Mouse (Mus musculus) heart, adult 2 months (tissue): ENCODE measurements around the gene Hbq1a. TPM values are rescaled to one million over a fixed set of nuclear protein-coding genes. Genes with fewer than 3 reads are reported as not detected.
A peak's percentile ranks its signal among the peaks of the same experiment; 100 is the strongest.

Experiments used
- DNase-seq, 2 experiments: peaks; one replicate each; pipeline ENCODE4 v3.0.0; 2021
- H3K27ac ChIP-seq: fragments of 200-600 bp; 2 replicates; pipeline ENCODE4 v1.8.1; 2022
- H3K27me3 ChIP-seq: fragments of 200-500 bp; 2 replicates; pipeline ENCODE4 v1.6.1; 2012; ENCODE audit warnings: mild to moderate bottlenecking, low read length, inconsistent platforms, mixed read lengths; ENCODE audit not compliant: control insufficient read depth, insufficient read depth
- H3K36me3 ChIP-seq: fragments of 200-500 bp; 2 replicates; pipeline ENCODE4 v1.6.1; 2012; ENCODE audit warnings: low read length, inconsistent platforms; ENCODE audit not compliant: control insufficient read depth, insufficient read depth
- H3K4me1 ChIP-seq: fragments of 200-500 bp; 2 replicates; pipeline ENCODE4 v1.6.1; 2011; ENCODE audit warnings: low read length; ENCODE audit not compliant: control insufficient read depth, insufficient read depth
- H3K4me3 ChIP-seq: fragments of 200-600 bp; 2 replicates; pipeline ENCODE4 v1.8.1; 2022
- H3K79me2 ChIP-seq: fragments of 200-500 bp; replicated peaks from 2 replicates; pipeline ENCODE4 v1.6.1; 2012; ENCODE audit warnings: mild to moderate bottlenecking, inconsistent platforms, low read length, moderate library complexity, mixed read lengths; ENCODE audit not compliant: control insufficient read depth, insufficient read depth
- H3K9ac ChIP-seq: fragments of 200-500 bp; 2 replicates; pipeline ENCODE4 v1.6.1; 2012; ENCODE audit warnings: low read depth, mild to moderate bottlenecking, control low read depth, inconsistent platforms, low read length, mixed read lengths
- CTCF ChIP-seq: fragments of 200-600 bp; IDR thresholded peaks from 2 replicates; pipeline ENCODE4 v1.8.1; 2022; ENCODE audit warnings: antibody characterized with exemption, mild to moderate bottlenecking, moderate library complexity
- EP300 ChIP-seq: fragments of 200-500 bp; IDR thresholded peaks from 2 replicates; pipeline ENCODE4 v1.6.1; 2011; ENCODE audit warnings: low read depth, low read length, control low read depth; ENCODE audit not compliant: insufficient read depth
- POLR2A ChIP-seq: fragments of 200-500 bp; IDR thresholded peaks from 2 replicates; pipeline ENCODE4 v1.6.1; 2011; ENCODE audit warnings: mild to moderate bottlenecking, low read depth, low read length, control low read depth; ENCODE audit not compliant: insufficient read depth
- WGBS: fragments of 180-500 bp; shearing (Covaris S2); methylation state at CpG from one replicate; pipeline ENCODE4 v1.1.7; 2018; 5-methylcytosine and 5-hydroxymethylcytosine counted together
- intact Hi-C: fragments of 180-260 bp; cut with DNase I; formaldehyde crosslinking; loops from one replicate; pipeline ENCODE4 v1.15.1; 2025
- polyA plus RNA-seq: library from polyadenylated mRNA; depleted of rRNA; stranded (reverse); fragments of >200 nt; gene quantifications from 2 replicates; pipeline ENCODE4 v1.2.3, GENCODE M21; 2012
- total RNA-seq, 2 experiments: library from RNA; stranded (reverse); gene quantifications; 2 replicates each; pipeline ENCODE4 v1.2.3; 2021

The Hbq1a gene
- total and polyA plus RNA-seq, 3 experiments: 4.4 to 7.0 TPM; not detected in 1

GRCm38 (mm10) chr11:32297866-32298531 lies 1.9 kb upstream of the Hbq1a start:
- Histone ChIP-seq H3K36me3 (no peaks in the 10 kb centered on the region), H3K4me1 (peaks cover 1% of the 10 kb centered on the region; the same call in 1 of the 2 replicates), H3K4me3 (no peak overlapping the region), H3K9ac (no peak overlapping the region), H3K27ac (no peak overlapping the region), H3K79me2 (no peaks in the 10 kb centered on the region), H3K27me3 (no peaks in the 10 kb centered on the region)
- intact Hi-C loops: no loop called here
- WGBS: 92% methylated on average over 1 of the region's 1 CpGs
- no peak for TF ChIP-seq POLR2A
- TF ChIP-seq CTCF: no peak
- TF ChIP-seq EP300: no peak
- no peak for DNase-seq

DNA sequence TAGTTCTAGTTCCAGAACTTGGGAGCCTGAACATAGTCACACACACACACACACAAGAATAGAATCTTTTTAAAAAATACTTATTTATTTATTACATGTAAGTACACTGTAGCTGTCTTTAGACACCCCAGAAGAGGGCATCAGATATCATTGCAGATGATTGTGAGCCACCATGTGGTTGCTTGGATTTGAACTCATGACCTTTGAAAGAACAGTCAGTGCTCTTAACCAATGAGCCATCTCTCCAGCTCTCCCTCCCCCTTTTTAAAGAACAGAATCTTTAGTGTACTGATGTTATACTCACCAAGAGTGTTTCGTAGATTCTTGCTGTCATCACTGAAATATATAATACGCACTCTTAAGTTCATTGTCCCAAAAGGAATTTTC lies 1.3 kb upstream of the Hbq1a start:
- Histone ChIP-seq H3K27ac (no peak overlapping the region), H3K4me3 (no peak overlapping the region), H3K4me1 (peaks cover 1% of the 10 kb centered on the region; the same call in 1 of the 2 replicates), H3K79me2 (no peaks in the 10 kb centered on the region), H3K36me3 (no peaks in the 10 kb centered on the region), H3K27me3 (no peaks in the 10 kb centered on the region), H3K9ac (no peak overlapping the region)
- WGBS: 94% methylated on average over 2 of the region's 2 CpGs
- intact Hi-C loops: no loop called here
- TF ChIP-seq POLR2A (no peak), CTCF (no peak), EP300 (no peak)
- no peak for DNase-seq

DNA sequence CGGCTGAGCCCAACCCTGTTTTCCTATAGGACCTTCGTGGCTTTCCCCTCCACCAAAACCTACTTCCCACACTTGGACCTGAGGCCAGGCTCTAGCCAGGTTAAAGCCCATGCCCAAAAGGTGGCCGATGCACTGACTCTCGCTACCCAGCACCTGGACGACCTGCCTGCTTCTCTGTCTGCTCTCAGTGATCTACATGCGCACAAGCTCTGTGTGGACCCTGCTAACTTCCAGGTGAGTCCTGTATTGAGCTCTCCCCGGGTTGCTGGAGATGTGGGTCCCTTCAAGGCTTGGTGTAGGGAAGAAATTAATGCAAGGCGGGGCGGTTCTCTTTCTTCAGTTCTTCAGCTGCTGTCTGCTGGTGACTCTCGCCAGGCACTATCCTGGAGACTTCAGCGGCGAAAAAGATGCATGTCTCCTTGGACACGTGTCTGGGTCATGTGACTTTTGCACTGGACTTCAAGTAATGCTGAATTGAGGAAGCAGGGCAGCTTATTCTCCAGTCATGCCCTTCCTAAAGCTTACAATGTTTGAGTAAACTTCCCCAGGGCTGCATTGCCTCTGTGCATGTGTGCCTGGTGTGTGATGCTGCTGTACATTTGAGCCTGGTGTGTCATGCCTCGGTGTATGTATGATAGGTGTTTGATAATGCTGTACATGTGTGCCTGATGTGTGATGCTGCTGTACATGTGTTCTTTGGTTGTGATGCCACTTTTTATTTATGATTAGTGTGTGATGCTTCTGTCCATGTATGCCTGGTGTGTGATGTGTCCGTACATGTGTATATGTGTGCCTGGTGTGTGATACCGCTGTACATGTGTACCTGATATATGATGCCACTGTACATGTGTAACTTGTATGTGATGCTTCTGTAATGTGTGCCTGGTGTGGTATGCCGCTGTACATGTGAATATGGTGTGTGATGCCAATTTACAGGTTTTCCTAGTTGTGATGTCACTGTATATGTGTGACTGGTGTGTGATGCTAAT lies 704 bp downstream of the Hbq1a start:
- WGBS: 54% methylated on average over 14 of the region's 17 CpGs
- Histone ChIP-seq H3K4me3 (no peak overlapping the region), H3K27ac (no peak overlapping the region), H3K27me3 (no peaks in the 10 kb centered on the region), H3K79me2 (no peaks in the 10 kb centered on the region), H3K9ac (no peak overlapping the region), H3K4me1 (peaks cover 1% of the 10 kb centered on the region; the same call in 1 of the 2 replicates), H3K36me3 (no peaks in the 10 kb centered on the region)
- DNase-seq: no peak
- intact Hi-C loops: loop anchor here (2.0 kb wide), 1 partner anchor 24 kb away; no protein-coding TSS in a partner anchor
- no peak for TF ChIP-seq POLR2A
- TF ChIP-seq EP300: no peak
- TF ChIP-seq CTCF: no peak

DNA sequence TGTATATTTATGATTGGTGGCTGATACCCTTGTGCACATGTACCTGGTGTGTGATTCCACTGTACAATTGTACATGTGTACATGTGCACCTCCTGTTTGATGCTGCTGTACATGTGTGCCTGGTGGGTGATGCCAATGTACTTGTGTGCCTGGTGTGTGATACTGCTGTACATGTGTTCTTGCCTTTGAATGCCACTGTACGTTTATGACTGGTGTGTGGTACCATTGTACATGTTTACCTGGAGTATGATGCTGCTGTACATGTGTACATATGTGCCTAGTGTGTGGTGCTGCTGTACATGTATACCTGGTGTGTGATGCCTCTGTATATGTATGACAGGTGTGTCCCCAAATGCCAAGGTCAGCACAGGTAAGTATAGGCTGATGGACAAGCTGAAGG lies 1.6 kb downstream of the Hbq1a start:
- 73% methylated on average over 1 of the region's 1 CpGs for WGBS
- intact Hi-C loops: loop anchor here (2.0 kb wide), 1 partner anchor 23 kb away; no protein-coding TSS in a partner anchor
- H3K4me1 ChIP-seq: peaks cover 1% of the 10 kb centered on the region; the same call in 1 of the 2 replicates
- H3K27me3 ChIP-seq: no peaks in the 10 kb centered on the region
- H3K36me3 ChIP-seq: no peaks in the 10 kb centered on the region
- H3K4me3 ChIP-seq: no peak overlapping the region
- no peaks in the 10 kb centered on the region for H3K79me2 ChIP-seq
- H3K9ac ChIP-seq: no peak overlapping the region
- no peak for DNase-seq
- TF ChIP-seq POLR2A (no peak), EP300 (no peak), CTCF (no peak)
- no peak overlapping the region for H3K27ac ChIP-seq

- TF ChIP-seq POLR2A (no peak), EP300 (no peak), CTCF (no peak)
- H3K27me3 ChIP-seq: no peaks in the 10 kb centered on the region
- peak in 1 of 2 experiments; percentile 32 for DNase-seq
- H3K4me3 ChIP-seq: no peak overlapping the region
- WGBS: 34% methylated on average over 2 of the region's 2 CpGs
- H3K9ac ChIP-seq: no peak overlapping the region
- intact Hi-C loops: no loop called here
- H3K27ac ChIP-seq: no peak overlapping the region
- H3K4me1 ChIP-seq: peaks cover 1% of the 10 kb centered on the region; the same call in 1 of the 2 replicates
- H3K36me3 ChIP-seq: no peaks in the 10 kb centered on the region
- H3K79me2 ChIP-seq: no peaks in the 10 kb centered on the region
Measured at GRCm38 (mm10) chr11:32302824-32303419, 3.1 kb downstream of the Hbq1a start.
